Mouse (Mus musculus) liver, embryonic 18 days (tissue): ENCODE data around the gene Olfr1012. TPM values are rescaled to one million over a fixed set of nuclear protein-coding genes. Genes with fewer than 3 reads are reported as not detected.

ENCODE experiments used
- polyA plus RNA-seq: library from polyadenylated mRNA; depleted of rRNA; stranded (reverse); fragments of >200 nt; gene quantifications from 2 replicates; pipeline ENCODE4 v1.2.3, GENCODE M21; 2012; rRNA removed

Gene Olfr1012
- not detected in 2 replicates for polyA plus RNA-seq

GRCm38 (mm10) chr2:85762666-85763065 lies at the start of gene Olfr1012:
Gene Olfr1012, minus strand, starts transcription at chr2:85762766.

GRCm38 (mm10) chr2:85802444-85802843 lies 39.9 kb upstream of the Olfr1012 start, which contains the start of gene Olfr1016:
Gene Olfr1016, minus strand, starts transcription at chr2:85802544.

GRCm38 (mm10) chr2:85781717-85782116 lies 19.2 kb upstream of the Olfr1012 start, which contains the start of gene Olfr1015:
Gene Olfr1015, plus strand, starts transcription at chr2:85782017.

GRCm38 (mm10) chr2:85772413-85772812 lies 9.8 kb upstream of the Olfr1012 start, which contains the start of gene Olfr1014:
Gene Olfr1014, plus strand, starts transcription at chr2:85772713.

GRCm38 (mm10) chr2:85766798-85767197 lies 4.2 kb upstream of the Olfr1012 start, which contains the start of gene Olfr1013:
Gene Olfr1013, plus strand, starts transcription at chr2:85767098.

GRCm38 (mm10) chr2:85715119-85715518 lies 47.4 kb downstream of the Olfr1012 start, which contains the start of gene Olfr1009:
Gene Olfr1009, plus strand, starts transcription at chr2:85715419.

Other genes starting within 250 kb of the Olfr1012 start
- not detected in 2 replicates for gene 4833423E24Rik, start 243.7 kb downstream of the Olfr1012 start, polyA plus RNA-seq
- gene Olfr996, start 183.6 kb downstream of the Olfr1012 start, polyA plus RNA-seq, result not detected in 2 replicates
- not detected in 2 replicates for gene Olfr998, start 173.8 kb downstream of the Olfr1012 start, polyA plus RNA-seq
- not detected in 2 replicates for gene Olfr1000, start 150.9 kb downstream of the Olfr1012 start, polyA plus RNA-seq
- not detected in 2 replicates for gene Olfr1002, start 112.1 kb downstream of the Olfr1012 start, polyA plus RNA-seq
- not detected in 2 replicates for gene Olfr154, start 98.3 kb downstream of the Olfr1012 start, polyA plus RNA-seq
- not detected in 2 replicates for gene Olfr1006, start 84.0 kb downstream of the Olfr1012 start, polyA plus RNA-seq
- not detected in 2 replicates for gene Olfr1008, start 73.3 kb downstream of the Olfr1012 start, polyA plus RNA-seq
- gene Olfr1009, start 47.3 kb downstream of the Olfr1012 start, polyA plus RNA-seq, result not detected in 2 replicates
- not detected in 2 replicates for gene Olfr1013, start 4.3 kb upstream of the Olfr1012 start, polyA plus RNA-seq
- not detected in 2 replicates for gene Olfr1014, start 9.9 kb upstream of the Olfr1012 start, polyA plus RNA-seq
- not detected in 2 replicates for gene Olfr1015, start 19.3 kb upstream of the Olfr1012 start, polyA plus RNA-seq
- gene Olfr1016, start 39.8 kb upstream of the Olfr1012 start, polyA plus RNA-seq, result not detected in 2 replicates
- gene Olfr1018, start 55.7 kb upstream of the Olfr1012 start, polyA plus RNA-seq, result not detected in 2 replicates
- not detected in 2 replicates for gene Olfr1019, start 82.7 kb upstream of the Olfr1012 start, polyA plus RNA-seq
- gene Olfr1020, start 84.3 kb upstream of the Olfr1012 start, polyA plus RNA-seq, result not detected in 2 replicates
- gene Olfr1022, start 105.8 kb upstream of the Olfr1012 start, polyA plus RNA-seq, result not detected in 2 replicates
- gene Olfr1023, start 122.9 kb upstream of the Olfr1012 start, polyA plus RNA-seq, result not detected in 2 replicates
- not detected in 2 replicates for gene Olfr1024, start 142.3 kb upstream of the Olfr1012 start, polyA plus RNA-seq
- gene Olfr1025-ps1, start 152.4 kb upstream of the Olfr1012 start, polyA plus RNA-seq, result not detected in 2 replicates
- not detected in 2 replicates for gene Olfr1026, start 158.8 kb upstream of the Olfr1012 start, polyA plus RNA-seq
- gene Olfr1028, start 187.7 kb upstream of the Olfr1012 start, polyA plus RNA-seq, result not detected in 2 replicates
- gene Olfr1029, start 211.1 kb upstream of the Olfr1012 start, polyA plus RNA-seq, result not detected in 2 replicates
- gene Olfr1030, start 216.5 kb upstream of the Olfr1012 start, polyA plus RNA-seq, result not detected in 2 replicates
- not detected in 2 replicates for gene Olfr1031, start 227.5 kb upstream of the Olfr1012 start, polyA plus RNA-seq
- not detected in 2 replicates for gene Olfr1032, start 242.8 kb upstream of the Olfr1012 start, polyA plus RNA-seq